Mouse (Mus musculus) gastrocnemius, adult 18-20 months (tissue): ENCODE data around the gene Bicdl2. TPM values are rescaled to one million over a fixed set of nuclear protein-coding genes. Genes with fewer than 3 reads are reported as not detected.
A peak's percentile ranks its signal among the peaks of the same experiment; 100 is the strongest.

ENCODE experiments used
- DNase-seq: peaks from one replicate; pipeline ENCODE4 v3.0.0; 2021; ENCODE audit warnings: low spot score
- long read RNA-seq, 2 experiments: library from polyadenylated mRNA; stranded (forward); transcript quantifications; one replicate each; pipeline ENCODE4 v2.0.0; 2021
- total RNA-seq, 2 experiments: library from RNA; stranded (reverse); gene quantifications; 2 replicates each; pipeline ENCODE4 v1.2.3; 2021

Bicdl2 gene
- total RNA-seq = not detected
- long read RNA-seq, experiment 1 = 0 reads
- long read RNA-seq, experiment 2 = 0 reads

GRCm38 (mm10) chr17:23660117-23660875 lies at the start of gene Bicdl2:
Bicdl2 (plus strand) TSS chr17:23660506.
- peak; percentile 28 for DNase-seq

GRCm38 (mm10) chr17:23617087-23617486 lies 43.2 kb upstream of the Bicdl2 start:
- DNase-seq = no peak

GRCm38 (mm10) chr17:23620351-23620750 lies 40.0 kb upstream of the Bicdl2 start:
- no peak for DNase-seq

- no peak for DNase-seq
These were observed 32.5 kb upstream of the Bicdl2 start for GRCm38 (mm10) chr17:23627813-23628212.

- peak; percentile 65 for DNase-seq
These were observed 29.9 kb upstream of the Bicdl2 start for GRCm38 (mm10) chr17:23630195-23631020.

- DNase-seq = no peak
These were observed 29.1 kb upstream of the Bicdl2 start for GRCm38 (mm10) chr17:23631241-23631640.

- no peak for DNase-seq
These were observed 15.5 kb upstream of the Bicdl2 start, which contains the start of gene Mmp25 for GRCm38 (mm10) chr17:23644613-23645495. Mmp25 (minus strand) TSS chr17:23645277.

- DNase-seq = no peak
These were observed 14.4 kb upstream of the Bicdl2 start for GRCm38 (mm10) chr17:23645894-23646293.

GRCm38 (mm10) chr17:23651363-23651762 lies 8.9 kb upstream of the Bicdl2 start:
- DNase-seq = no peak

- DNase-seq = no peak
These were observed 7.0 kb upstream of the Bicdl2 start for GRCm38 (mm10) chr17:23653324-23653723.

GRCm38 (mm10) chr17:23654001-23654400 lies 6.3 kb upstream of the Bicdl2 start:
- DNase-seq = no peak

GRCm38 (mm10) chr17:23654410-23654809 lies 5.9 kb upstream of the Bicdl2 start:
- DNase-seq = no peak

- no peak for DNase-seq
These were observed 1.9 kb upstream of the Bicdl2 start for GRCm38 (mm10) chr17:23658450-23658849.

GRCm38 (mm10) chr17:23660876-23661200 lies 532 bp downstream of the Bicdl2 start:
- DNase-seq = no peak

GRCm38 (mm10) chr17:23661526-23661925 lies 1.2 kb downstream of the Bicdl2 start:
- DNase-seq = no peak

- no peak for DNase-seq
These were observed 4.3 kb downstream of the Bicdl2 start for GRCm38 (mm10) chr17:23664556-23665021.

GRCm38 (mm10) chr17:23665511-23665910 lies 5.2 kb downstream of the Bicdl2 start:
- DNase-seq = no peak

- DNase-seq = peak; percentile 0
These were observed 10.3 kb downstream of the Bicdl2 start for GRCm38 (mm10) chr17:23670516-23671074.

- no peak for DNase-seq
These were observed 11.2 kb downstream of the Bicdl2 start for GRCm38 (mm10) chr17:23671519-23671918.

GRCm38 (mm10) chr17:23672761-23673160 lies 12.5 kb downstream of the Bicdl2 start:
- no peak for DNase-seq

GRCm38 (mm10) chr17:23673424-23674073 lies 13.2 kb downstream of the Bicdl2 start, which contains the start of the genes Hcfc1r1 and Thoc6:
Hcfc1r1 (plus strand) TSS chr17:23673596.
Thoc6 (minus strand) TSS chr17:23673882.
- peak; percentile 93 for DNase-seq
